Mouse (Mus musculus) layer of hippocampus, postnatal 10 days (tissue): ENCODE data around the gene Gata1. TPM values are rescaled to one million over a fixed set of nuclear protein-coding genes. Genes with fewer than 3 reads are reported as not detected.
"Not testable (repeated sequence)": the region's sequence is repeated elsewhere in the genome, so short reads cannot be mapped to it uniquely, and the experiment has no call there.

ENCODE experiments used
- DNase-seq, 2 experiments: peaks; one replicate each; pipeline ENCODE4 v3.0.0; 2021; ENCODE audit warnings: low spot score in 2 of 2
- total RNA-seq, 2 experiments: library from RNA; stranded (reverse); gene quantifications; 2 replicates each; pipeline ENCODE4 v1.2.3; 2021

Gene Gata1
- total RNA-seq, 2 experiments from 2014 or later: not detected

DNA sequence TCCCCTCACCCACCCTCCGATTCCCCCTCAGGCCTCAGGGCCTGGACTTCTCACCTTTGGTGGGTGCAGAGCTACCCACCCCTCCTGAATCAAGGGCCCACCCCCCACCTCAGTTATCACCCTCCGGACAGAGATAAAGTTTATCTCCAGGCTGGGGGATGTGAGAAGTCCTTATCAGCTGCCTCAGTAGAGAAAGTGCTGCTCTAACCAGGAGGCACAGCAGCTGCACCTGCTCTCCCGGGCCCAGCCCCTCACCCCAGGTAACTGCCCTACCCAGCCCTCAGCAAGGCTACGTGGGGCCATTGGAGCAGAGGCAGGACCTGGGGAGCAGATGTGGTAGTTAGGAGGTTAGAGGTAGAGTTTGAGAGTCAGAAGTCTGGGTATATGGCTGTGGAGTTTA, 11.7 kb downstream of the Gata1 start:
- no peak for DNase-seq

DNA sequence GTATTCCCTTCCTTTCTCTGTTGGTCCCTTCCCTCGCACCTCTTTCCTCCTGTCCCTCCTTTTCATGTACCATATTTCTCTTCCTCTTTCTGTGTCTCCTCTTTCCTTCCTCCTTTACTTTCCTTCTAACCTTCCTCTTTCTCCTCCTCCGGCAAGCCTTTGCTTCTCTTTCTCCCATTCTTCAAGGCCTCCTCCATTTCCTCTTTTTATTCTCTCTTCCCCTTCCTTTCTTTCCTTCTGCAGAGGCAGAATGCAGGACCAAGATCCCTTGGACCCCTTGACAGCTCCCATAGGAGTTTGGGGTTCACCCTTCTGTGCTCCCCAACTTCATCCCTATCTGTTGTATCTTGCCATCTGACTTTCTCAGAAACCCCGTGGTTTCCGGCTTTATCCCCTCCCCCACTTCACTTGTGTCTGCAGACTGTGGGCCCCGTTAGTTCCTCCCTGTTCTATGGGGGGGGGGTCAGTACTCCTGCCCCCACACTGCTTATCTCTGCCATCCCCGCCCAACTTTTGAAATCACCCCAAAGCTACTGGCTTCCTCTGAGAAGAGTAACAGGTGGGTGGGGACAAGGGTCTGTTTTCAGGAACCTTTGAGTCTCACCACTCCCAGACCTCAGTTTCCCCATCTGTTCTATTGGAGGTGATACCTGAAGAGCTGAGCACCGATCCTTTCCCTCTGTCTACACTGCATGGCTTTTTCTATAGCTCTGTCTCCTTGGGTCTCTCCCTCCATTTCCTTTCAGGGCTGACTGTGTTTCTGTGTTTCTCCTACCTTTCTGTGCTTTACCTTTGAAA, 13.8 kb downstream of the Gata1 start:
- DNase-seq: no peak

GRCm38 (mm10) chrX:7958868-7959267, 19.0 kb downstream of the Gata1 start:
- DNase-seq: no peak

DNA sequence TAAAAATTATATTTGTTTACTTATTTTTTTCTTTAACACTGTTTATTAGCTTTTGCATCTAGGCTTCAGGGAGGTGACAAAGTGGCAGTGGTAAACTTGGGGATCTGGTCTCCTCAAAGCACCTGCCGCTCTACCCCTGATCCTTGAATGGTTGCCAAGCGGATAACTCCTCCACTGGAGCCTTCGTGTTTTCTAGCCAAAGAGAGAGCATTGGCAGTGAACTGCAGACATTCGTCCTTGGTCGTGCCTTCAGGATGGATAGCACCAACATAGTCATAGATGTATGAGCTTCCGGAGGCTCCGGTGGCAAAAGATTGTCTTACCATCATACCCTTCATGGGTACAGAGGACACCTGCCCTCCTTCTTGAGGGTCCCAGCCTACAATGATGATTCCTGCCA, 27.8 kb downstream of the Gata1 start:
- no peak for DNase-seq

DNA sequence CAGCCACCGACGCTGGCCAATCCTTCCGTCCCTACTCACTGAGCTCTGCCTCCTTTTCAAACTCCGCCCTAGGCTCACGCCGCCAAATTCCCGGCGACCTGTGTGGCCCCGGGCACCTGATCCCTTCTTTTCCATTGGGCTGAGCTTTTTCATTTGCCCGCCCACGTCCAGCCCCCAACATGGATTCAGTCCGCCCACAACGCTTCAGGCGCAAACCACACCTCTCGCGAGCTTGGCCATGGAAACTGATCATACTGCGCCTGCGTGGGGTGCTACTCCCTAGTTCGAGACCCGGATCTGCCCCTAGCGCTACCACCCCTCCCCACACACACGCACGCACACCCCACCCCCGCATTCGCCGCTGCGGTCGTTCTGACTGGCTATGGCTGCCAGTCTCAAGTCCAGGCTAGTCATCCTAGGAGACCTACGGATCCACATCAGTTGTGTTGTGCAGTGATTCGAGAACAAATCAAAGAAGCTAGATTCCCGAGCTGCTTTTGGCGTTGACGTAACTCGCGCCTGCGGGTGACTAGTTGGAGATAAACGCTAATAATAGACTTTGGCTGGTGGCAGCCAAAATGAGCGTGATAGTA, 29.9 kb downstream of the Gata1 start:
- peak; percentile 87 to 92 for DNase-seq

- DNase-seq: peak in 1 of 2 experiments; percentile 8
Observed at GRCm38 (mm10) chrX:7947108-7947899, 30.6 kb downstream of the Gata1 start, which contains the start of gene Hdac6. Gene Hdac6, minus strand, starts transcription at chrX:7947889.

DNA sequence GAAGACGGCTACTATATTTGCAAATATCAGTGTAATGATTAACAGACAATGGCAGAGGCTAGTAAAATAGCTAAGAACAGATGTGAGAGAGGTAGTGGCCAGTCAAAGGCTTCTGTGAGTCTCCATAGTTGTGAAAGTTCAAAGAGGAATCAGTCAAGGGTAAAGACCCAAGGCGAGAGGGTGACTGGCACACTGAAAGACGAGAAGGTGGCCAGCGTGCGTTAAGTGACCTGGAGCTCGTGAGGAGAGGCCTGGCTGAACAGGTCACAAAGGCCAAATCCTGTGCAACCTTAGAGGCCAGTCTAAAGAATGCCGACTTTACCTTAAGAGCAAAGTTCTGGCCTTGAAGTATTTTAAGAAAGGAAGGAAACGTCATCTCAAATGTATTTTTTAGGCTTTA, 32.3 kb downstream of the Gata1 start:
- DNase-seq: no peak

GRCm38 (mm10) chrX:7937667-7938066, 40.2 kb downstream of the Gata1 start:
- DNase-seq: no peak

- DNase-seq: no peak
Observed at GRCm38 (mm10) chrX:7936874-7937273, 41.0 kb downstream of the Gata1 start.

GRCm38 (mm10) chrX:7928270-7928790, 49.5 kb downstream of the Gata1 start, which contains the start of gene Eras:
Gene Eras, minus strand, starts transcription at chrX:7928607.
- DNase-seq: no peak

DNA sequence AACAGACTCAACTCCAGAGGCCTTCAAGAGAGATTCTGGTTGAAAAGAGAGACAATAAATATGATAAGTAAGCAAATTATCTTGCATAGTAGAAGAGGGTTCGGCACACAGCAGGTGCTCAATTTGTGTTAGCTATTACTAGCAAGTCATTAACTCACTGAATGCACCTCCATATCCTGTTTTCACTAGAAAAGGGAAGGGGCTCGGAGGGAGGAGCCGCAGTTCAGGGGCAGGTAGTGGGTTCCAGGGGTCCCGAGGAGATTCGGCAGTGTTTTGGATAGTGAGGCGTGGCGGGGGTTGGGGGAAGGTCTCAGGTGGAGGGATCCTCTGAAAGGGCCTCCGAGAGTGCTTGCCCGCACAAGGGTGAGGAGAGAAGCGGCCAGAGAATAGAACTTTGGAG, 50.8 kb downstream of the Gata1 start:
- no peak for DNase-seq

DNA sequence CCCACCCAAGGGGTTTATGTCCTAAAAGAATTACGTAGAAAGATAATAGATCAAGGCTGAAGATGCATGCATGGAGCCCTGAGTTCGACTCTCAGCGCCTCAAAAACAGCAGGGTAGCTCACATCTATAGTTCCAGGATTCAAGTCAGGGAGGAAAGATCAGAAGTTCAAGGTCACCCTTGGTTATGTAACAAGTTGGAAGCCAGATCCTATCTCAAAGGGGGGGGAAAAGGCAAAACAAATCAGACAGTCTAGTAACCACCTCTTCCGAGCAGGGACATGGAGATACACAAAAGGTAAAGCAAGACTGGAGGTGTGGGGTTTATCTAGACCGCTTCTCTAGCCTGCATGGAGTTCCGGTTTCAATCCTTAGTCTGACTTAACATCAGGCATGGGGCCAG, 51.6 kb downstream of the Gata1 start:
- DNase-seq: no peak

- peak in 1 of 2 experiments; percentile 5 for DNase-seq
Observed at GRCm38 (mm10) chrX:7922032-7922431, 55.8 kb downstream of the Gata1 start.

GRCm38 (mm10) chrX:7919601-7920383, 58.1 kb downstream of the Gata1 start, which contains the start of gene Pcsk1n:
Gene Pcsk1n, plus strand, starts transcription at chrX:7919822.
- DNase-seq: peak; percentile 46 to 63

DNA sequence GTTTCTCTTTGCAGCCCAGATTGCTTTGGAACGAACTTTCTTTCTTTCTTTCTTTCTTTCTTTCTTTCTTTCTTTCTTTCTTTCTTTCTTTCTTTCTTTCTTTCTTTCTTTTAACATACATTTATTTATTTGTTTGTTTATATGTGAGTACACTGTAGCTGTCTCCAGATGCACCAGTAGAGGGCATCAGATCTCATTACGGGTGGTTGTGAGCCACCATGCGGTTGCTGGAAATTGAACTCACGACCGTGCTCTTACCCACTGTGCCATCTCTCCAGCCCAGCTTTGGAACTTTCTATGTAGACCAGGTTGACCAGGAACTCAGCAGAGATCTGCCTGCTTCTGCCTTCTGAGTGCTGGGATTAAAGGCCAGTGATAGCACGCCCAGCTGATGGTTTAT, 59.9 kb downstream of the Gata1 start:
- DNase-seq: not testable (repeated sequence)

GRCm38 (mm10) chrX:7915669-7916068, 62.2 kb downstream of the Gata1 start:
- peak in 1 of 2 experiments; percentile 46 for DNase-seq

- no peak for DNase-seq
Observed at GRCm38 (mm10) chrX:7910473-7910872, 67.4 kb downstream of the Gata1 start.
